Mouse (Mus musculus) WW6 (cell line): ENCODE measurements around the gene Pea15a.
"Not testable (repeated sequence)": the region's sequence is repeated elsewhere in the genome, so short reads cannot be mapped to it uniquely, and the experiment has no call there.

Experiments used
- DNase-seq: peaks from one replicate; pipeline ENCODE4 v3.0.0-alpha.2; 2013; ENCODE audit warnings: low read depth, low spot score

Gene Pea15a

GRCm38 (mm10) chr1:172206141-172206917 is at the start of gene Pea15a:
TSS of gene Pea15a (minus strand) at chr1:172206804.
- DNase-seq, result no peak

GRCm38 (mm10) chr1:172247679-172248078 is 41.1 kb upstream of the Pea15a start:
- no peak for DNase-seq

GRCm38 (mm10) chr1:172247216-172247615 is 40.6 kb upstream of the Pea15a start:
- DNase-seq, result no peak

- DNase-seq, result not testable (repeated sequence)
Measured at GRCm38 (mm10) chr1:172244645-172245044, 38.0 kb upstream of the Pea15a start.

GRCm38 (mm10) chr1:172243547-172244205 is 37.1 kb upstream of the Pea15a start:
- DNase-seq, result no peak

- no peak for DNase-seq
Measured at GRCm38 (mm10) chr1:172242401-172242800, 35.8 kb upstream of the Pea15a start.

GRCm38 (mm10) chr1:172240945-172241708 is 34.5 kb upstream of the Pea15a start:
- no peak for DNase-seq

GRCm38 (mm10) chr1:172229215-172229614 is 22.6 kb upstream of the Pea15a start:
- DNase-seq, result no peak

- DNase-seq, result no peak
Measured at GRCm38 (mm10) chr1:172228209-172228608, 21.6 kb upstream of the Pea15a start.

GRCm38 (mm10) chr1:172221297-172222063 is 14.9 kb upstream of the Pea15a start:
- no peak for DNase-seq

- DNase-seq, result no peak
Measured at GRCm38 (mm10) chr1:172220414-172220813, 13.8 kb upstream of the Pea15a start.

- no peak for DNase-seq
Measured at GRCm38 (mm10) chr1:172219451-172220406, 13.1 kb upstream of the Pea15a start, which contains the start of gene Casq1. TSS of gene Casq1 (minus strand) at chr1:172219868.

GRCm38 (mm10) chr1:172218164-172218910 is 11.7 kb upstream of the Pea15a start:
- no peak for DNase-seq

- peak; percentile 87 for DNase-seq
Measured at GRCm38 (mm10) chr1:172217148-172217547, 10.5 kb upstream of the Pea15a start.

- no peak for DNase-seq
Measured at GRCm38 (mm10) chr1:172214748-172215147, 8.1 kb upstream of the Pea15a start.

GRCm38 (mm10) chr1:172213771-172214170 is 7.2 kb upstream of the Pea15a start:
- no peak for DNase-seq

- DNase-seq, result no peak
Measured at GRCm38 (mm10) chr1:172212776-172213175, 6.2 kb upstream of the Pea15a start.

GRCm38 (mm10) chr1:172207111-172207584 is 544 bp upstream of the Pea15a start:
- no peak for DNase-seq

GRCm38 (mm10) chr1:172205741-172206087 is 890 bp downstream of the Pea15a start:
- no peak for DNase-seq
